Mouse (Mus musculus) hindbrain, embryonic 15.5 days (tissue): Measurements from ENCODE around the gene Ldhb. TPM values are rescaled to one million over a fixed set of nuclear protein-coding genes. Genes with fewer than 3 reads are reported as not detected.

Experiments
- ATAC-seq: fragments of 200-750 bp; cut with Nextera tagmentation; 2 replicates; pipeline ENCODE4 v1.8.0; 2017; ENCODE audit warnings: low read depth, moderate number of reproducible peaks, moderate TSS enrichment; ENCODE audit not compliant: low FRiP score
- H3K27ac ChIP-seq: fragments of 300-500 bp; sonication (generic); replicated peaks from 2 replicates; pipeline ENCODE4 v1.5.1; 2015; ENCODE audit warnings: mild to moderate bottlenecking, inconsistent platforms
- H3K27me3 ChIP-seq: fragments of 300-500 bp; sonication (generic); 2 replicates; pipeline ENCODE4 v1.6.1; 2015; ENCODE audit warnings: control low read depth, inconsistent platforms
- H3K36me3 ChIP-seq: fragments of 300-500 bp; sonication (generic); 2 replicates; pipeline ENCODE4 v1.6.1; 2015; ENCODE audit warnings: control low read depth, inconsistent platforms
- H3K4me1 ChIP-seq: fragments of 300-500 bp; sonication (generic); replicated peaks from 2 replicates; pipeline ENCODE4 v1.6.1; 2015; ENCODE audit warnings: control low read depth, inconsistent platforms
- H3K4me2 ChIP-seq: fragments of 300-500 bp; sonication (generic); 2 replicates; pipeline ENCODE4 v1.6.1; 2015; ENCODE audit warnings: moderate library complexity, mild to moderate bottlenecking, inconsistent platforms
- H3K4me3 ChIP-seq: fragments of 300-500 bp; sonication (generic); 2 replicates; pipeline ENCODE4 v1.5.1; 2015; ENCODE audit warnings: mild to moderate bottlenecking, inconsistent platforms
- H3K9ac ChIP-seq: fragments of 300-500 bp; sonication (generic); 2 replicates; pipeline ENCODE4 v1.6.1; 2015; ENCODE audit warnings: inconsistent platforms
- H3K9me3 ChIP-seq: fragments of 300-500 bp; sonication (generic); 2 replicates; pipeline ENCODE4 v1.6.1; 2016; ENCODE audit warnings: control low read depth, inconsistent platforms
- WGBS: fragments of 180-500 bp; shearing (Covaris S2); methylation state at CpG from one replicate; pipeline ENCODE4 v1.1.7; 2015; 5-methylcytosine and 5-hydroxymethylcytosine counted together
- polyA plus RNA-seq: library from polyadenylated mRNA; unstranded; fragments of >200 nt; fragmentation: Nextera tagmentation; extraction: Ambion mirVana; gene quantifications from 2 replicates; pipeline ENCODE4 v1.2.1, GENCODE M21; 2015

Ldhb gene
- polyA plus RNA-seq, 1 experiment from 2014 or later: 477 TPM

DNA sequence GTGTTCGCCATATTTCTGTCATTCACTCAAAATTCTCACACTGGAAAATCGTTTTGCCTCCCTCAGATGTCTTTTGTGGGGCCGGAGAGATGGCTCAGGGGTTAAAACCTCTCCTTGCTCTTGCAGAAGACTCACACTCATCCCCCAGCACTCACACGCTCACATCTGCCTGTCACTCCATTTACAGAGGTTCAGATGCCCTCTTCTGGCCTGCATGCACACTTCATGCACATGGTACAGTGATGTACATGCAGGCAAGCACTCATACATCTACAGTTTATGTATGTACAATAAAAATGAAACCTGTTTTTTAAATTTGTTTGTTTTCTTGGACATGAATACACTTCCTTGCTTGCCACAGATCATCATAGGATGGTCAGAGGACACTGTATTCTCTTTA, 38.2 kb downstream of the Ldhb start:
- ATAC-seq: no peak
- Histone ChIP-seq H3K27ac (no peak overlapping the region), H3K4me1 (no peaks in the 10 kb centered on the region), H3K9me3 (no peaks in the 10 kb centered on the region), H3K36me3 (no peaks in the 10 kb centered on the region), H3K4me2 (no peak overlapping the region), H3K4me3 (no peak overlapping the region), H3K9ac (no peak overlapping the region), H3K27me3 (no peaks in the 10 kb centered on the region)
- 56% methylated on average over 4 of the region's 4 CpGs for WGBS

DNA sequence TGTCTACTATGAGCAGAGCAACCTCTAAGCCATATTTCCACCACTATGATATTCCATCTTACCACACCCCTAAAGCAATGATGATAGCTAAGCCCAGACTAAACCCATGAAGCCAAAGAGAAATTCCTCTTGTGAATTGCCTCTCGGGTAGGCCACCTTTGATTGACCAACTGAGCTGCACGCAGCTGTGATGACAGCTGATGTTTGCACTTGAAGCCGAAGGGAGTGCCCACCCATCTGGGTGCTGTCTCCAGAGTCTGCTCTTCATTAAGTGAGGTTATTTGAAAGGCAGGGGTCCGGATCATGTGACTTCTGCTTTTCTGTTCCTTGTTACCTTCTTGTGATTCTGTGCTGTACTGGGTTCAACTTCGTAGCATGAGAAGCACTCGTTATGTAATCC, 45.6 kb downstream of the Ldhb start:
- Histone ChIP-seq H3K9me3 (no peaks in the 10 kb centered on the region), H3K4me3 (no peak overlapping the region), H3K4me2 (no peak overlapping the region), H3K9ac (no peak overlapping the region), H3K36me3 (no peaks in the 10 kb centered on the region), H3K27me3 (no peaks in the 10 kb centered on the region), H3K4me1 (peaks cover 6% of the 10 kb centered on the region), H3K27ac (no peak overlapping the region)
- WGBS: 80% methylated on average over 6 of the region's 6 CpGs
- ATAC-seq: no peak

DNA sequence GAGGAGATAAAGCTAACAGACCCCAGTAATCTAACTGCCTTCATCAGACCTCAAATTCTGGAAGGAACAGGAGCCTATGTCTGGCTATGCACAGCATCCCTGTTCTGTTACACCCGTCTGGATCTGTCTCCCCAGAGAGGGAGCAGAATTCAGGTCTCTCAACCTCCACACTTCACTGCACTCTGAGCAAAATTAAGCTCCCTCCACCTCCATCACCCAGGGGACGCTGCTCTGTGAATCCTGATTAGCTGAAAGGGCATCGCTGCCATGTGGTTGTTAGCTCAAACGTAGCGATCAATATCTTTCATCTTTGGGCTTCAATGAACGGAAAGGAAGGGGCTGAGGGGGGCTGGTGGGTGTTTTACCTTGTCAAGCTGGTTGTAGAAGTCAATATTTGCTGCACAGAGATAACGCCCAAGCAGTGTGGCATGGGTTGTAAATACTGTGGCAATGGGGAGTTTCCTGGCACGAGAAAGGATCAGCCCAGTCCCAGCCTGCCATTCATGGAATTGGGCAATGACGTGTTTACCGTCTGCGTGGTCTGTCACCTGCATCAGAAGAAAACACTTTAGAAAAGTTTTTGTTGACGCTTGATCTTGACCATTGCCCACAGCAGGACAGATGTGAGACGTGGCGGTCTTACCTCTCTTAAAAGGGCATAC, 48.6 kb downstream of the Ldhb start:
- no peak overlapping the region for H3K4me3 ChIP-seq
- peaks cover 6% of the 10 kb centered on the region for H3K4me1 ChIP-seq
- 0 out of 2 replicates have a peak, but pooled peaks have one; percentile 56 for ATAC-seq
- no peaks in the 10 kb centered on the region for H3K27me3 ChIP-seq
- no peaks in the 10 kb centered on the region for H3K9me3 ChIP-seq
- no peaks in the 10 kb centered on the region for H3K36me3 ChIP-seq
- H3K9ac ChIP-seq: no peak overlapping the region
- peak overlapping the region; percentile 24 for H3K4me2 ChIP-seq
- WGBS: 64% methylated on average over 14 of the region's 14 CpGs
- no peak overlapping the region for H3K27ac ChIP-seq

DNA sequence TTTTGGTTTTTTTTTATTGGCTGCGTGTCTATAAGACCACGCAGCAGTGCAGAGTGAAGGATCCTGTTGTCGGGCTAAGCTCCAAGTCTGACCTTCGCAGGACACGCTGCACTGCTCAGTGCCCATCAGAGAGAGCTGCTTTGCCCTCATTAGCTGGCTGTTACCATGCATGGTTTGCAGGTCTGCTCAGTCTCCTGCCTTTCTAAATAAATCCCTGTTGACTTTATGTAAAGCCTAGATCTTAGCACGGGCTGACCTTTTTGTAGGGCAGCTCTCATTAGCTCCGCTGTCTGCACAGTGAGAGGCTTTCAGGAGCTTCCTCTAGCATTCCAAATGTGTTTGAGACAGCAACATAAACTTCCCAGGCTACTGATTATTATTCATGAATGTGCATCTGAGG, 49.7 kb downstream of the Ldhb start:
- Histone ChIP-seq H3K9ac (no peak overlapping the region), H3K27me3 (no peaks in the 10 kb centered on the region), H3K4me1 (peaks cover 6% of the 10 kb centered on the region), H3K4me3 (no peak overlapping the region), H3K4me2 (no peak overlapping the region), H3K36me3 (no peaks in the 10 kb centered on the region), H3K9me3 (no peaks in the 10 kb centered on the region), H3K27ac (no peak overlapping the region)
- 29% methylated on average over 7 of the region's 7 CpGs for WGBS
- ATAC-seq: peak; percentile 48; the same call in 1 of the 2 replicates

DNA sequence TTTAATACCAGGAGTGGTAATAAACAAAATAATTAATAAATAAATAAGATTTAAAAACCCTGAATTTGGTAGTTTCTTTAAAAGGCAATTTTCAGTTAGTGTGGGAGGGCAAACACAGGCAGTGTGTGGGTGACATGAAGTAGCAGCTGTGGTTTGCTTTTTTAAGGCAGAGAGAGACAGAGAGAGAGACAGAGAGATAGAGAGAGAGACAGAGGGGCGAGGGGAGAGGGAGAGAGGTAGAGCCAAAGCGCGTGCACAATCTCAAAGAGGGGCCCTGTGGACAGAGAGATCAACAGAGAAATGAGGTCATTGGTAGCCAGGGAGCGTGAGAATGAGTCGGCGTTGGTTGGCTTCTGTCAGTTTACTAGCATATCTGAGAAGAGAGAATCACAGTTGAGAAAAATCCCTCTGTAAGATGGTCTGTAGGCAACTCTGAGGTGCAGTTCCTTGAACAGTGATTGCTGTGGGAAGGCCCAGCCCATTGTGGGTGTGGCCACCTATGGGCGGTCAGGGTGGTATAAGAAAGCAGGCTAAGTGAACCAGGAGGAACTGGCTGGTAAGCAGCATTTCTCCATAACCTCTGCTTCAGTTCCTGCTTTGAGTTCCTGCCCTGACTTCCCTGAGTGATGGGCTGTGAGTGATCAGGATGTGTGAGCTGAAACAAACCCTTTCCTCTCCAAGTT, 52.3 kb downstream of the Ldhb start:
- 75% methylated on average over 7 of the region's 7 CpGs for WGBS
- Histone ChIP-seq H3K9me3 (no peaks in the 10 kb centered on the region), H3K4me2 (no peak overlapping the region), H3K27me3 (no peaks in the 10 kb centered on the region), H3K9ac (no peak overlapping the region), H3K27ac (no peak overlapping the region), H3K36me3 (no peaks in the 10 kb centered on the region), H3K4me1 (peaks cover 6% of the 10 kb centered on the region), H3K4me3 (no peak overlapping the region)
- no peak for ATAC-seq

DNA sequence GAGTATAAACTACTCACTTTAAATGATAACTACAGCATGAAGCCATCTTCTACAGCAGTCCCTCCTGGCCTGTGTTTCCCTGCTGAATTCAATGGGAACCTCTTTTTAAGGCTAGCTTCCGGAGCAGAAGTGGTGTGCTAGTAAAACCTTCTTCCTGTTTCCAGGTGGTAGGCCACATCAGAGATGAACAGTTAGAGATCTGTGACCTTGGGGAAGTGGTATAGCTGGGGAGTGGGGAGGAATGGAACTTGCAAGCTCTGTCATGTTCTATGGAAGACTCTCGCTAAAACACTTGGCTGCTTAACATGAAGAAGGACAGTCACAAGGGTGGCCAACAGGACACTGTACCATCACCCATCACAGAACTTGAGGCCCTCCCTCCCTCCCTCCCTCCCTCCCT, 54.4 kb downstream of the Ldhb start:
- Histone ChIP-seq H3K27me3 (no peaks in the 10 kb centered on the region), H3K27ac (no peak overlapping the region), H3K4me1 (no peaks in the 10 kb centered on the region), H3K9ac (no peak overlapping the region), H3K36me3 (no peaks in the 10 kb centered on the region), H3K4me3 (no peak overlapping the region), H3K9me3 (no peaks in the 10 kb centered on the region), H3K4me2 (no peak overlapping the region)
- WGBS: 89% methylated on average over 2 of the region's 2 CpGs
- ATAC-seq: no peak

DNA sequence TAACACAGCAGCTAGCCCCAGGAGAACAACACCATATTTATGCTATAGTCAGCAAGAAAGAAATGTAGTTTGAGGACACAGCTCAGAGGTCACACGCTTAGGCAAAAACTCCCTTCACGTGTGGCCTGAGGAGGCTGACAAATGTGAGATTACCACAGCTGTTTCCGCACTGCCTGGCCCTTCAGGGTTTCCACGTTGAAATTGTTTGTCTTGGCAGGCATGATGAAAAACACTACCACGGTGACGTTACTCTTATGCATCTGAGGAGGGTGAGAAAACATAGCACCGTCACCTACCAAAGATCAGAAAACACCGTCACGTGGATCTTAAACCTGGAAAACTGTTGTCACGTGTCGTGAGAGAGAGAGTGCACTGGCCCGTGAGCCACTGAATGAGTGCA, 56.4 kb downstream of the Ldhb start:
- Histone ChIP-seq H3K9ac (no peak overlapping the region), H3K27me3 (no peaks in the 10 kb centered on the region), H3K27ac (no peak overlapping the region), H3K9me3 (no peaks in the 10 kb centered on the region), H3K4me2 (no peak overlapping the region), H3K4me1 (no peaks in the 10 kb centered on the region), H3K36me3 (no peaks in the 10 kb centered on the region), H3K4me3 (no peak overlapping the region)
- 77% methylated on average over 12 of the region's 12 CpGs for WGBS
- ATAC-seq: no peak

Other genes with a start within 250 kb of the Ldhb start
- gene Iapp, start 209.5 kb downstream of the Ldhb start, polyA plus RNA-seq: 0.52 TPM in 1 of 2 replicates, not detected in the other
- 0.40 and 0.50 TPM in 2 replicates for gene Slco1a5, start 185.0 kb downstream of the Ldhb start, polyA plus RNA-seq
- gene Pyroxd1, start 162.3 kb downstream of the Ldhb start, polyA plus RNA-seq: 17.8 and 18.4 TPM in 2 replicates
- 22.2 and 23.9 TPM in 2 replicates for gene Recql, start 120.9 kb downstream of the Ldhb start, polyA plus RNA-seq
- gene Golt1b, start 120.7 kb downstream of the Ldhb start, polyA plus RNA-seq: 71.4 and 77.5 TPM in 2 replicates
- 3.0 and 4.7 TPM in 2 replicates for gene Spx, start 94.5 kb downstream of the Ldhb start, polyA plus RNA-seq
- gene Gys2, start 34.8 kb downstream of the Ldhb start, polyA plus RNA-seq: not detected in 2 replicates
- 12.5 and 13.6 TPM in 2 replicates for gene Kcnj8, start 63.7 kb upstream of the Ldhb start, polyA plus RNA-seq
- gene Abcc9, start 194.4 kb upstream of the Ldhb start, polyA plus RNA-seq: 3.3 and 3.4 TPM in 2 replicates
- gene Cmas, start 248.7 kb upstream of the Ldhb start, polyA plus RNA-seq: 185 and 188 TPM in 2 replicates